Mouse (Mus musculus) hindbrain, embryonic 11.5 days (tissue): ENCODE results near the gene Kcnd2. TPM values are rescaled to one million over a fixed set of nuclear protein-coding genes. Genes with fewer than 3 reads are reported as not detected.
A peak's percentile ranks its signal among the peaks of the same experiment; 100 is the strongest.

Experiments
- ATAC-seq: fragments of 200-750 bp; cut with Nextera tagmentation; 2 replicates; pipeline ENCODE4 v1.8.0; 2017; ENCODE audit warnings: mild to moderate bottlenecking, moderate TSS enrichment, moderate library complexity; ENCODE audit not compliant: low FRiP score
- DNase-seq: peaks from one replicate; pipeline ENCODE4 v3.0.0-alpha.2; 2015; ENCODE audit warnings: low spot score
- H3K27ac ChIP-seq: fragments of 300-500 bp; sonication (generic); 2 replicates; pipeline ENCODE4 v1.5.1; 2014; ENCODE audit warnings: mild to moderate bottlenecking, low read depth, low read length
- H3K27me3 ChIP-seq: fragments of 300-500 bp; sonication (generic); 2 replicates; pipeline ENCODE4 v1.6.1; 2014; ENCODE audit warnings: mild to moderate bottlenecking, low read length, moderate library complexity, mixed read lengths; ENCODE audit not compliant: control insufficient read depth, insufficient read depth
- H3K36me3 ChIP-seq: fragments of 300-500 bp; sonication (generic); 2 replicates; pipeline ENCODE4 v1.6.1; 2014; ENCODE audit warnings: mild to moderate bottlenecking, low read length, moderate library complexity, mixed read lengths; ENCODE audit not compliant: control insufficient read depth, insufficient read depth
- H3K4me1 ChIP-seq: fragments of 300-500 bp; sonication (generic); replicated peaks from 2 replicates; pipeline ENCODE4 v1.6.1; 2014; ENCODE audit warnings: low read length, mixed read lengths; ENCODE audit not compliant: control insufficient read depth, insufficient read depth
- H3K4me2 ChIP-seq: fragments of 300-500 bp; sonication (generic); replicated peaks from 2 replicates; pipeline ENCODE4 v1.6.1; 2014; ENCODE audit warnings: mild to moderate bottlenecking, low read depth, low read length
- H3K4me3 ChIP-seq: fragments of 300-500 bp; sonication (generic); 2 replicates; pipeline ENCODE4 v1.5.1; 2014; ENCODE audit warnings: low read depth, low read length
- H3K9ac ChIP-seq: fragments of 300-500 bp; sonication (generic); 2 replicates; pipeline ENCODE4 v1.6.1; 2014; ENCODE audit warnings: low read depth, low read length
- H3K9me3 ChIP-seq: fragments of 300-500 bp; sonication (generic); 2 replicates; pipeline ENCODE4 v1.6.1; 2016; ENCODE audit warnings: low read length; ENCODE audit not compliant: control insufficient read depth
- WGBS: fragments of 180-500 bp; shearing (Covaris S2); extraction: QIAGEN DNeasy Blood & Tissue Kit; methylation state at CpG from one replicate; pipeline ENCODE4 v1.1.7; 2014; 5-methylcytosine and 5-hydroxymethylcytosine counted together
- polyA plus RNA-seq: library from polyadenylated mRNA; unstranded; fragments of >200 nt; fragmentation: Nextera tagmentation; extraction: Ambion mirVana; gene quantifications from 2 replicates; pipeline ENCODE4 v1.2.1, GENCODE M21; 2014

Kcnd2 gene
- 1.4 and 2.1 TPM in 2 replicates for polyA plus RNA-seq

GRCm38 (mm10) chr6:21215491-21216191 lies at the start of gene Kcnd2:
Kcnd2 (plus strand) TSS chr6:21215503.
- Histone ChIP-seq H3K9ac (peak within 1 kb of the TSS; percentile 65), H3K27ac (0 out of 2 replicates have a peak within 1 kb of the TSS, but pooled peaks have one; percentile 30), H3K4me3 (peak within 1 kb of the TSS; percentile 60), H3K9me3 (no peaks in the 10 kb centered on the region), H3K27me3 (peaks cover 2% of the 10 kb centered on the region), H3K36me3 (no peaks in the 10 kb centered on the region), H3K4me2 (peak within 1 kb of the TSS; percentile 93), H3K4me1 (no peaks in the 10 kb centered on the region)
- 10% methylated on average over 34 of the region's 34 CpGs for WGBS
- DNase-seq (peak; percentile 61), ATAC-seq (no peak; the same call in 1 of the 2 replicates)

- no peaks in the 10 kb centered on the region for H3K27me3 ChIP-seq
- no peak overlapping the region for H3K27ac ChIP-seq
- H3K9ac ChIP-seq = no peak overlapping the region
- DNase-seq = no peak
- ATAC-seq = no peak
- H3K4me1 ChIP-seq = no peaks in the 10 kb centered on the region
- no peaks in the 10 kb centered on the region for H3K36me3 ChIP-seq
- H3K4me3 ChIP-seq = no peak overlapping the region
- no peak overlapping the region for H3K4me2 ChIP-seq
- WGBS = 86% methylated on average over 1 of the region's 1 CpGs
- H3K9me3 ChIP-seq = no peaks in the 10 kb centered on the region
Measured at GRCm38 (mm10) chr6:21166611-21167010, 48.7 kb upstream of the Kcnd2 start.

- Histone ChIP-seq H3K27ac (no peak overlapping the region), H3K36me3 (no peaks in the 10 kb centered on the region), H3K4me1 (no peaks in the 10 kb centered on the region), H3K9ac (no peak overlapping the region), H3K27me3 (no peaks in the 10 kb centered on the region), H3K4me2 (no peak overlapping the region), H3K4me3 (no peak overlapping the region), H3K9me3 (no peaks in the 10 kb centered on the region)
- DNase-seq (no peak), ATAC-seq (no peak)
- WGBS = 77% methylated on average over 2 of the region's 2 CpGs
Measured at GRCm38 (mm10) chr6:21195341-21195740, 20.0 kb upstream of the Kcnd2 start.

- H3K9me3 ChIP-seq = no peaks in the 10 kb centered on the region
- ATAC-seq (peak; percentile 60), DNase-seq (peak; percentile 91)
- H3K4me3 ChIP-seq = peak overlapping the region; percentile 60
- H3K4me2 ChIP-seq = peak overlapping the region; percentile 93
- H3K36me3 ChIP-seq = no peaks in the 10 kb centered on the region
- H3K9ac ChIP-seq = peak overlapping the region; percentile 65
- 0 out of 2 replicates have a peak overlapping the region, but pooled peaks have one; percentile 30 for H3K27ac ChIP-seq
- H3K4me1 ChIP-seq = no peaks in the 10 kb centered on the region
- peaks cover 2% of the 10 kb centered on the region for H3K27me3 ChIP-seq
- WGBS = under 1% methylated on average over 29 of the region's 29 CpGs
Measured at GRCm38 (mm10) chr6:21213865-21214672, 1.2 kb upstream of the Kcnd2 start.

GRCm38 (mm10) chr6:21214673-21215490 lies 421 bp upstream of the Kcnd2 start:
- Histone ChIP-seq H3K4me1 (no peaks in the 10 kb centered on the region), H3K36me3 (no peaks in the 10 kb centered on the region), H3K4me2 (peak overlapping the region; percentile 93), H3K27ac (0 out of 2 replicates have a peak overlapping the region, but pooled peaks have one; percentile 30), H3K27me3 (peaks cover 2% of the 10 kb centered on the region), H3K4me3 (peak overlapping the region; percentile 60), H3K9me3 (no peaks in the 10 kb centered on the region), H3K9ac (peak overlapping the region; percentile 65)
- peak; percentile 80 for ATAC-seq
- 1% methylated on average over 70 of the region's 83 CpGs for WGBS
- peak; percentile 67 for DNase-seq

GRCm38 (mm10) chr6:21216206-21217020 lies 1.1 kb downstream of the Kcnd2 start:
- Histone ChIP-seq H3K4me1 (no peaks in the 10 kb centered on the region), H3K27me3 (peaks cover 2% of the 10 kb centered on the region), H3K4me2 (no peak overlapping the region), H3K9me3 (no peaks in the 10 kb centered on the region), H3K9ac (no peak overlapping the region), H3K36me3 (no peaks in the 10 kb centered on the region), H3K4me3 (no peak overlapping the region), H3K27ac (no peak overlapping the region)
- no peak for ATAC-seq
- 90% methylated on average over 27 of the region's 27 CpGs for WGBS
- no peak for DNase-seq

GRCm38 (mm10) chr6:21217156-21217555 lies 1.9 kb downstream of the Kcnd2 start:
- H3K27ac ChIP-seq = no peak overlapping the region
- no peaks in the 10 kb centered on the region for H3K9me3 ChIP-seq
- DNase-seq (no peak), ATAC-seq (no peak)
- peaks cover 2% of the 10 kb centered on the region for H3K27me3 ChIP-seq
- no peak overlapping the region for H3K9ac ChIP-seq
- WGBS = 92% methylated on average over 10 of the region's 10 CpGs
- H3K4me1 ChIP-seq = no peaks in the 10 kb centered on the region
- H3K4me3 ChIP-seq = no peak overlapping the region
- no peaks in the 10 kb centered on the region for H3K36me3 ChIP-seq
- H3K4me2 ChIP-seq = no peak overlapping the region

GRCm38 (mm10) chr6:21226124-21226523 lies 10.8 kb downstream of the Kcnd2 start:
- no peak overlapping the region for H3K9ac ChIP-seq
- H3K9me3 ChIP-seq = no peaks in the 10 kb centered on the region
- no peaks in the 10 kb centered on the region for H3K4me1 ChIP-seq
- H3K27ac ChIP-seq = no peak overlapping the region
- H3K36me3 ChIP-seq = no peaks in the 10 kb centered on the region
- no peak overlapping the region for H3K4me3 ChIP-seq
- no peak overlapping the region for H3K4me2 ChIP-seq
- DNase-seq = no peak
- ATAC-seq = no peak
- 93% methylated on average over 4 of the region's 4 CpGs for WGBS
- no peaks in the 10 kb centered on the region for H3K27me3 ChIP-seq
